Mouse (Mus musculus) thymus, adult 2 months (tissue): ENCODE results near the gene Nccrp1. TPM values are rescaled to one million over a fixed set of nuclear protein-coding genes. Genes with fewer than 3 reads are reported as not detected.
"Not testable (repeated sequence)": the region's sequence is repeated elsewhere in the genome, so short reads cannot be mapped to it uniquely, and the experiment has no call there.

Source experiments
- DNase-seq: peaks from one replicate; pipeline ENCODE4 v3.0.0; 2021
- H3K27ac ChIP-seq: fragments of 200-500 bp; 2 replicates; pipeline ENCODE4 v1.5.1; 2012; ENCODE audit warnings: low read length, control low read depth; ENCODE audit not compliant: control insufficient read depth, insufficient read depth
- H3K27me3 ChIP-seq: fragments of 200-500 bp; 2 replicates; pipeline ENCODE4 v1.6.1; 2012; ENCODE audit warnings: mild to moderate bottlenecking, low read length, moderate library complexity, mixed read lengths; ENCODE audit not compliant: control insufficient read depth, insufficient read depth
- H3K36me3 ChIP-seq: fragments of 200-500 bp; 2 replicates; pipeline ENCODE4 v1.6.1; 2012; ENCODE audit warnings: mild to moderate bottlenecking, low read length, moderate library complexity; ENCODE audit not compliant: control insufficient read depth, insufficient read depth
- H3K4me1 ChIP-seq: fragments of 200-500 bp; replicated peaks from 2 replicates; pipeline ENCODE4 v1.6.1; 2012; ENCODE audit warnings: low read length; ENCODE audit not compliant: control insufficient read depth, insufficient read depth
- H3K4me3 ChIP-seq: fragments of 200-500 bp; 2 replicates; pipeline ENCODE4 v1.5.1; 2012; ENCODE audit warnings: mild to moderate bottlenecking, low read length, control low read depth, moderate library complexity; ENCODE audit not compliant: control insufficient read depth, insufficient read depth
- CTCF ChIP-seq: fragments of 200-500 bp; IDR thresholded peaks from 2 replicates; pipeline ENCODE4 v1.5.1; 2012; ENCODE audit warnings: mild to moderate bottlenecking, control low read depth, low read length, moderate library complexity, borderline replicate concordance; ENCODE audit not compliant: control insufficient read depth, poor library complexity, insufficient read depth; ENCODE audit errors: extremely low read depth
- POLR2A ChIP-seq: fragments of 200-500 bp; IDR thresholded peaks from 2 replicates; pipeline ENCODE4 v1.6.1; 2012; ENCODE audit warnings: mild to moderate bottlenecking, low read length, control low read depth, moderate library complexity; ENCODE audit not compliant: control insufficient read depth, poor library complexity, insufficient read depth; ENCODE audit errors: extremely low read depth
- WGBS: fragments of 180-500 bp; shearing (Covaris S2); methylation state at CpG from one replicate; pipeline ENCODE4 v1.1.7; 2018; 5-methylcytosine and 5-hydroxymethylcytosine counted together
- polyA plus RNA-seq: library from polyadenylated mRNA; depleted of rRNA; stranded (reverse); fragments of >200 nt; gene quantifications from 2 replicates; pipeline ENCODE4 v1.2.3, GENCODE M21; 2012

Nccrp1 gene
- polyA plus RNA-seq, 1 experiment = 1.4 TPM

DNA sequence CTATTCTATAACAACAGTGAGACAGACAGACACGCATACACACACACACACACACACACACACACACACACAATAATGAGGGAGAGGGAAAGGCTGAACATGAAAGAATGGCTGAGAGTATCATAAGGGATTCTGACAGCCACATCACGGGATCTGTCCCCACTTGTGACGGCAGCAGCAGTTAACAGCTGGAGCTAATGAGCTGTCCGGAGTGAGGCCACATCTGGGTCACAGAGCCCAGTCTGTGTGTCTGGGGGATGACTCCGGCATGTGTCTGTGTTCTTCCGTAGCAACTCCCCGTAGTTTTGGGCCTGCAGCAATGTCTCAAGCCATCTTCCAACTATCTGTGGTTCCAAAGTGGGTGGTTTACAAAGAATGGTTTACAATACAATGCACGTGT lies 15.0 kb downstream of the Nccrp1 start:
- DNase-seq = no peak
- Histone ChIP-seq H3K36me3 (no peaks in the 10 kb centered on the region), H3K27me3 (no peaks in the 10 kb centered on the region), H3K27ac (no peak overlapping the region), H3K4me3 (no peak overlapping the region), H3K4me1 (peaks cover 7% of the 10 kb centered on the region)
- TF ChIP-seq CTCF = no peak
- no peak for TF ChIP-seq POLR2A
- 95% methylated on average over 8 of the region's 8 CpGs for WGBS

DNA sequence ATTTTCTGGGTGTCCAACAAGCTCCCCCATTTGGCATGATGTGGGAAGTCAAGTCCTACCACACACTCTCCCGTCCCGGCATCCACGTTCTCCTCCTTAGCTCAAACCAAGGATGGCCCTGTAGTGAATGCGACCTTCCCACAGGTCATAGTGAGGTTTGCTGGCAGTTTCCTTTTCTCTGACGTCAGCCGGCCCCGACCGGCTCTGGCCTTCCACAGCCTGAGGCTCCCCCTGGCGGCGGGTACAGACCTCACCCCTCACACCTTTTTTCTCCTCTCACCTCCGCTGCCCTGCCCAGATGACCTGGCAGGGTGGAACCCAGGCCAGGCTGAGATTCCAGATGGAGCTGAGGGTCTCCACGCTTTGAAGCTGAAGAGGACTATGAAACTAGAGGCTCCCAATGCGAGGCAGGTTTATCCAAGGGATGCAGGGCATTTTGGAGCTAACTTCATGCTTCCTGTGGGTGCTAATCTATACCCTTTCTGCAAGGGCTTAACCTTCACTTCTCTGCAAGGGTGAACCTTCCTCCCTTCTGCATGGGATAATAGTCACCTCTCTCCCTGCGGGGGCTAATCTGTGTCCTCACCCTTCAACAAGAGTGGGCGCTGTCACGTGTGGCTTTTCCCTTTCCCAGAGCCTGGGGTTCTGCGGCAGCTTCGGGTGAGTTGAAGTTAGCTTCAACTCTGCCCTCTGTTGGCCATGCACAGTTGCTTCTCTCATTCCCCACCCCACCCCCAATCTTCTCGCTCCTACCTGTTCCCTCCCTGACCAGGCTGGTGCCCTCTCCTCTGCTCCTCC lies 18.9 kb downstream of the Nccrp1 start:
- Histone ChIP-seq H3K27me3 (no peaks in the 10 kb centered on the region), H3K4me3 (no peak overlapping the region; the same call in 1 of the 2 replicates), H3K4me1 (peaks cover 7% of the 10 kb centered on the region), H3K36me3 (no peaks in the 10 kb centered on the region), H3K27ac (no peak overlapping the region)
- WGBS = 2% methylated on average over 19 of the region's 19 CpGs
- TF ChIP-seq CTCF = peak; percentile 97
- TF ChIP-seq POLR2A = no peak
- peak; percentile 92 for DNase-seq

DNA sequence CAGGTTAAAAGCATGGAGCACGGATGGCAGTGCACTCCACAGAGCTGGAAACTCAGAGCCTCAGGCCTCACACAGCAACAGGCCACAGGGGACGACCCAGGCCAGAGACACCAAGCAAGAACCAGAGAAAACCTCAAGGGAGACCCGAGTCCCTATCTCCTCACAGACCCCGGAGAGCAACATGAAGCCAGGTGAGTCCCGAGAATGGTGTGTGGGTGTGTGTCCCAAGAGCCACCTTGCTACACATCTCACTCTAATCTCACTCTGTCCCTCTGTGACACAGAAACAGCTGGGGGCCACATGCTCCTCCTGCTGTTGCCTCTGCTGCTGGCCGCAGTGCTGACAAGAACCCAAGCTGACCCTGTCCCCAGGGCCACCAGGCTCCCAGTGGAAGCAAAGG lies 24.5 kb downstream of the Nccrp1 start, which contains the start of gene Ifnl3:
Gene Ifnl3, plus strand, starts transcription at position 301 of the 400 bp plus-strand sequence.
- not testable (repeated sequence) for H3K36me3 ChIP-seq, H3K4me1 ChIP-seq, DNase-seq, H3K27ac ChIP-seq, H3K27me3 ChIP-seq, H3K4me3 ChIP-seq
- 93% methylated on average over 5 of the region's 6 CpGs for WGBS

DNA sequence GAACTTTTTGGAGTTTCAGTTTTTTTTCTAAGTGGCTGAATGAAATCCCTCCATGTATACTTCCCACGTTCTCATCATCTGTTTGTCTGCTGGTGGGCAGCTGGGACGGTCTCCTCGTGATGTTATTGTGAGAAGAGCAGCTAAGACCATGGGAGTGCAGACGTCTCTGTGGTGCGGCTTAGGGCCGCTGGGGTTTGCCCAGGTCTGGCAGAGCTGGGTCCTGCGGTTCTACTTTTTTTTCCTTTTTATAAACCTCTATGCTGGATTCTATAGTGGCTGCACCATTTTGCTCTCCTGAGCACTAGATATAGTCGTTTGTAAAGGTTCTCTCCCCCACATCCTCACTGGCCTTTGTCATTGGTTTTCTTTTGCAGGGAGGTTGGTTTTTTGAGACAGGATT lies 35.6 kb downstream of the Nccrp1 start:
- no peak overlapping the region for H3K27ac ChIP-seq
- H3K4me1 ChIP-seq = no peaks in the 10 kb centered on the region
- no peaks in the 10 kb centered on the region for H3K36me3 ChIP-seq
- no peak overlapping the region for H3K4me3 ChIP-seq
- 79% methylated on average over 8 of the region's 8 CpGs for WGBS
- TF ChIP-seq CTCF (no peak), POLR2A (no peak)
- H3K27me3 ChIP-seq = no peaks in the 10 kb centered on the region
- DNase-seq = no peak

DNA sequence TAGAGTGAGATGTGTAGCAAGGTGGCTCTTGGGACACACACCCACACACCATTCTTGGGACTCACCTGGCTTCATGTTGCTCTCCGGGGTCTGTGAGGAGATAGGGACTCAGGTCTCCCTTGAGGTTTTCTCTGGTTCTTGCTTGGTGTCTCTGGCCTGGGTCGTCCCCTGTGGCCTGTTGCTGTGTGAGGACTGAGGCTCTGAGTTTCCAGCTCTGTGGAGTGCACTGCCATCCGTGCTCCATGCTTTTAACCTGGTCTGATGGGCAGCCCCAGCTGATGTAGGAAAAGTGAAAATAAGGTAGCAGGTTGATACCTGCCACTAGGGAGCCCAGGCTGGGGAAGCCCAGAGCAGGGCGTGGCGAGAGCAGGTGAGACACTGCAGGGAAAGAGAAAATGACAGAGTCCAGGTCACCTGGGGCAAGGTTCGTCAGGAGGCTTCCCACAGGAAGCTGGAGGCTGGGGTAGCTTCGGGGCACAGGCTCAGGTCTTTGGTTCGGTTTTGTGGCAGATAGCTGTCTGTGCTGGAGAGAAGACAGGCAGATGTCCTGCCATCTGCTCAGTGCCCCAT lies 36.6 kb downstream of the Nccrp1 start, which contains the start of gene Ifnl2:
Gene Ifnl2, minus strand, starts transcription at position 51 of the 570 bp plus-strand sequence.
- not testable (repeated sequence) for DNase-seq, H3K27me3 ChIP-seq, H3K4me3 ChIP-seq, H3K4me1 ChIP-seq, H3K36me3 ChIP-seq, H3K27ac ChIP-seq
- 60% methylated on average over 8 of the region's 8 CpGs for WGBS

DNA sequence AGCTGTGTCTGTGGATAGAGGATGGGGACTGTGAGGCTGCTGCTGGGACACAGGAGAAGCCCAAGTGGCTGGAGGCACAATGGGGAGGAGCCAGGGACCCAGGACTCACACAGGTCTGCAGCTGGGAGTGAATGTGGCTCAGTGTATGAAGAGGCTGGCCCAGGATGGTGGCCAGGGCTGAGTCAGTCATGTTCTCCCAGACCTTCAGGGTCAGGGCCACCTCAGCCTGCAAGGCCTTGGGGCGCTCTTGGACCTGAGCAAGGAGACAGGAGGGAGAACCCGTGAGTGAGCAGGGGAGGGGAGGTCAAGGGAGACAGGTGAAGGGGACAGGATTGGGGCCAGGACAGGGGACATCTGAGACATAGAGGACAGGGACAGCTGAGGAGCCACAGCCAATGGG lies 37.9 kb downstream of the Nccrp1 start:
- not testable (repeated sequence) for H3K4me3 ChIP-seq

DNA sequence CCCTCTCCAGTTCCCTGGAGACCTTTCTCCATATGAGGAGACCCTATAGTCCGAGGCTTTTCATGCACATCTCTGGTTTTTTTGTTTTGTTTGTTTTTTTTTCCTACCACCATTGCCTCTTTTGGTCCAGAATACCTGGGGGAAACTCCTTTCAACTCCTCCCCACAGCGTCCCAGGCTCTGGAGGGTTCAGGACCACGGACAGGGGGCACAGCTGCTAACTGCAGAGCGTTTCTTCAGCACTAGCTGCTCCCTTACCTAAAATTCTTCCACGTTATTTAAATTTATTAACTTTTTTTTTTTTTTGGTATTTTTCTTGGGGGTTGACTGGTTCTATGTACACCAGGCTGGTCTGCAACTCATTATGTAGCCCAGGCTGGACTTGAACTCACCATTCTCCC lies 41.5 kb downstream of the Nccrp1 start:
- DNase-seq = peak; percentile 16
- Histone ChIP-seq H3K36me3 (no peaks in the 10 kb centered on the region), H3K27me3 (no peaks in the 10 kb centered on the region), H3K27ac (no peak overlapping the region), H3K4me3 (no peak overlapping the region), H3K4me1 (no peaks in the 10 kb centered on the region)
- TF ChIP-seq POLR2A (no peak), CTCF (no peak)
- 8% methylated on average over 5 of the region's 5 CpGs for WGBS

More for the DNA sequence above, 37.9 kb downstream of the Nccrp1 start:
- H3K36me3 ChIP-seq, DNase-seq, H3K27me3 ChIP-seq, H3K27ac ChIP-seq, H3K4me1 ChIP-seq: not testable (repeated sequence)
- WGBS = 100% methylated on average over 2 of the region's 2 CpGs
